Comparison of ENCODE assay signal across 23 mouse cellular contexts in the genomic region with DNA sequence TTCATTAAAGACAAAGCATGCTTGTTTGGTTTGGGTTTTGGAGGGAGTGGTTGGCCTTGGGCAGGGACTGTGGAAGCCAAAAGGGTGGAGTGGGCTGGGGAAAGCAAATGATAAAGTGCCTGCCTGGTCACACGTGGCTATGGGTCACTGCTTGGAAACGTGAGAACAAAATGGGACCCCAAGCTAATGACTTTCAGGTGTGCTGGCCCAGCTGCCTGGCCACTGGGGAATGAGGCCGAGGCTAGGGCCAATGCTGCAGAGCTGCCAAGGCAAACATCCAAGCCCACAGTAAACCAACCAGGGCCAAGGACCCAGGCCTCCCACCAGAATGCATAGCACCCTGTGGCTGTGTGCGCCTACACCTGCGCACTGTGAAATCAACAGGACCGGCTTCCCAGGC.
DNase-seq lines count a peak whose midpoint lies in the region; ATAC-seq and TF ChIP-seq lines count a peak whose summit lies in the region.
"Had no signal": no experiment of that assay in that cellular context is flagged by ENCODE, and none has a peak within 500 bp of the region (broad histone marks: within the 10 kb centered on the region; RNA-seq: fewer than 3 reads in every experiment).

No protein-coding gene starts in this region.

- H3K4me2 ChIP-seq in kidney, postnatal 0 days (ENCODE audit: low read length), result no peak overlapping the region
- H3K4me2 ChIP-seq: embryonic facial prominence, embryonic 15.5 days; heart, embryonic 13.5 days; hindbrain, embryonic 12.5 days; limb, embryonic 13.5 days; liver, embryonic 12.5 days; midbrain, embryonic 11.5 days had no signal

- H3K36me3 ChIP-seq in kidney, postnatal 0 days (ENCODE audit: insufficient read depth, low read length), result no peaks in the 10 kb centered on the region
- H3K36me3 ChIP-seq: embryonic facial prominence, embryonic 15.5 days; forebrain, embryonic 10.5 days; heart, embryonic 13.5 days; hindbrain, embryonic 12.5 days; limb, embryonic 13.5 days; liver, embryonic 12.5 days had no signal

- intact Hi-C loops in gastrocnemius, adult 2 months (cut with DNase I), result no loop called here

- 32% methylated on average over 6 of the region's 6 CpGs for WGBS in kidney, postnatal 0 days

- no peaks in the 10 kb centered on the region for H3K27me3 ChIP-seq in kidney, postnatal 0 days (ENCODE audit: insufficient read depth, low read length)
- H3K27me3 ChIP-seq: embryonic facial prominence, embryonic 15.5 days; heart, embryonic 13.5 days; hindbrain, embryonic 12.5 days; limb, embryonic 13.5 days; liver, embryonic 12.5 days had no signal

- DNase-seq in gastrocnemius, adult 2 months, result peak; percentile 43
- no peak for DNase-seq in gastrocnemius, postnatal 4 days (ENCODE audit: low spot score in 2 of 2)
- DNase-seq in kidney, postnatal 0 days (ENCODE audit: low spot score), result peak; percentile 45
- DNase-seq in kidney, postnatal 4 days, result no peak
- DNase-seq in fibroblast of lung, adult 2 months (ENCODE audit: low read depth), result peak; percentile 27
- DNase-seq in left cerebral cortex, adult 11 months (ENCODE audit: low spot score), result no peak
- no peak for DNase-seq in cerebellum, postnatal 25 days
- DNase-seq: adrenal gland, postnatal 25 days; cerebellum, adult 9-10 months; heart, adult 18-20 months; lung, adult 18-20 months; lung, postnatal 10 days had no signal

- no peaks in the 10 kb centered on the region for H3K9me3 ChIP-seq in kidney, postnatal 0 days (replicated peaks; ENCODE audit: low read length)
- H3K9me3 ChIP-seq: embryonic facial prominence, embryonic 15.5 days; forebrain, embryonic 10.5 days; heart, embryonic 13.5 days; hindbrain, embryonic 12.5 days; limb, embryonic 13.5 days had no signal

- ATAC-seq in kidney, postnatal 0 days (replicated peaks; ENCODE audit: low FRiP score, low read depth), result no peak
- ATAC-seq: CD4-positive, CD25-positive, alpha-beta regulatory T cell, adult 4 months; forebrain, embryonic 16.5 days; intestine, postnatal 0 days; liver, embryonic 12.5 days had no signal

- no peak for TF ChIP-seq CTCF in gastrocnemius, adult 2 months (IDR thresholded peaks at IDR 0.05)
- no peak for TF ChIP-seq CTCF in kidney, postnatal 0 days (IDR thresholded peaks at IDR 0.05; ENCODE audit: low read depth)

- no peak overlapping the region for H3K4me3 ChIP-seq in gastrocnemius, adult 2 months
- H3K4me3 ChIP-seq in kidney, postnatal 0 days (replicated peaks; ENCODE audit: low read depth, low read length), result no peak overlapping the region
- H3K4me3 ChIP-seq: embryonic facial prominence, embryonic 15.5 days; forebrain, embryonic 10.5 days; heart, embryonic 13.5 days; hindbrain, embryonic 12.5 days; limb, embryonic 13.5 days; liver, embryonic 12.5 days had no signal

- H3K27ac ChIP-seq in gastrocnemius, adult 2 months, result no peak overlapping the region
- H3K27ac ChIP-seq in kidney, postnatal 0 days, result no peak overlapping the region
- H3K27ac ChIP-seq: embryonic facial prominence, embryonic 15.5 days; forebrain, embryonic 10.5 days; heart, embryonic 13.5 days; hindbrain, embryonic 12.5 days; limb, embryonic 13.5 days; liver, embryonic 12.5 days; stomach, postnatal 0 days had no signal

- H3K4me1 ChIP-seq in kidney, postnatal 0 days (replicated peaks; ENCODE audit: insufficient read depth, low read length), result no peaks in the 10 kb centered on the region
- H3K4me1 ChIP-seq: embryonic facial prominence, embryonic 15.5 days; forebrain, embryonic 10.5 days; hindbrain, embryonic 12.5 days; liver, embryonic 12.5 days had no signal

- H3K9ac ChIP-seq in kidney, postnatal 0 days (ENCODE audit: low read depth, low read length), result no peak overlapping the region
- H3K9ac ChIP-seq: embryonic facial prominence, embryonic 15.5 days; heart, embryonic 13.5 days; hindbrain, embryonic 12.5 days; limb, embryonic 13.5 days; liver, embryonic 12.5 days had no signal

Comparison
In these comparisons a context has a peak if more than half of its experiments do, and no peak if none do; other contexts are left out.
1. DNase-seq: peak in gastrocnemius, adult 2 months (single experiment), kidney, postnatal 0 days (single experiment) and fibroblast of lung, adult 2 months (single experiment); none in gastrocnemius, postnatal 4 days (0 of 2), kidney, postnatal 4 days (0 of 2), left cerebral cortex, adult 11 months (single experiment) and cerebellum, postnatal 25 days (0 of 2).